Mouse (Mus musculus): Measurements from ENCODE around the gene Gm42791. TPM values are rescaled to one million over a fixed set of nuclear protein-coding genes. Genes with fewer than 3 reads are reported as not detected.

Gm42791 gene
- not detected for polyA plus RNA-seq (2014; fragmentation: Illumina TruSeq; extraction: RNeasy Lipid Tissue Mini Kit (QIAGEN cat#74804); ENCODE audit: low read depth, low replicate concordance)

GRCm38 (mm10) chr5:148994706-148995414, at the start of gene Gm42791:
Gene Gm42791 (minus strand): TSS chr5:148995147.

GRCm38 (mm10) chr5:148929116-148929449, 65.9 kb downstream of the Gm42791 start, which contains the start of gene Katnal1:
Gene Katnal1 (minus strand): TSS chr5:148929320.

Other genes with a start within 250 kb of the Gm42791 start
- 6.4 TPM for gene Katnal1, start 65.8 kb downstream of the Gm42791 start, polyA plus RNA-seq (2014; fragmentation: Illumina TruSeq; extraction: RNeasy Lipid Tissue Mini Kit (QIAGEN cat#74804); ENCODE audit: low read depth, low replicate concordance)
- 36.0 TPM for gene Uspl1, start 189.2 kb upstream of the Gm42791 start, polyA plus RNA-seq (2014; fragmentation: Illumina TruSeq; extraction: RNeasy Lipid Tissue Mini Kit (QIAGEN cat#74804); ENCODE audit: low read depth, low replicate concordance)
- 760 TPM for gene Hmgb1, start 189.3 kb upstream of the Gm42791 start, polyA plus RNA-seq (2014; fragmentation: Illumina TruSeq; extraction: RNeasy Lipid Tissue Mini Kit (QIAGEN cat#74804); ENCODE audit: low read depth, low replicate concordance)

Data from adrenal gland, adult 10 weeks (tissue).